Mouse (Mus musculus): ENCODE measurements around the gene Nfia. TPM values are rescaled to one million over a fixed set of nuclear protein-coding genes. Genes with fewer than 3 reads are reported as not detected.

Gene Nfia
- total RNA-seq, 2 experiments from 2014 or later = 134 to 149 TPM

DNA sequence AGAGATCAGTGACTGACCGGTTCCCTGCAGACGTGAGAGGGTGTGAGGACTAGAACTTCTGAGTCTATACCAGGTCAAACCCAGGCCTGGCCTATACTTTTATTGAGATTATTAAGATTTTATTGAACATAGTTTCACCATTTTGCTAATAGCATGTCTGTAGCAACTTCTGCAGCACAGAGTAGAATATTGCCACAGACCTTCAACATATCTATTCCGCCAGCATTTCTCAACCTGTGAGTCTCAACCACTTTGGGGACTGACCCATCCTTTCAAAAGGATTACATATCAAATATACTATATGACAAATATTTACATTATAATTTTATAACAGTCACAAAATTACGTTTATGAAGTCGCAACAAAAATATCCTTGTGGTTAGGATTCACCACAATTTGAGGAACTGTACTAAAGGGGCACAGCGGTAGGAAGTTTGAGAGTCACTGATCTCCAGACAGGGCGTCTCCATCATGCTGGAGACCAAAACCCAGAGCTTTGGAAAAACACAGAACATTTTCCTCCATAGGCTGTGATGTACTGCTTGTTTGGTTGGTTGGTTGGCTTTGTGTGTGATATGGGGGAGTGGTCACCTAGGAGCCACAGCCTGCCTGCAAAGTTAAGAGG lies 284.0 kb downstream of the Nfia start:
- no peak for DNase-seq (ENCODE audit: low spot score)
- intact Hi-C loops (cut with DNase I) = no loop called here

GRCm38 (mm10) chr4:98057246-98057645 lies 284.7 kb downstream of the Nfia start:
- no peak for DNase-seq (ENCODE audit: low spot score)
- intact Hi-C loops (cut with DNase I) = no loop called here

GRCm38 (mm10) chr4:98057721-98058120 lies 285.2 kb downstream of the Nfia start:
- DNase-seq (ENCODE audit: low spot score) = no peak
- intact Hi-C loops (cut with DNase I) = no loop called here

- DNase-seq (ENCODE audit: low spot score) = no peak
- intact Hi-C loops (cut with DNase I) = no loop called here
Observed at GRCm38 (mm10) chr4:98058182-98058581, 285.6 kb downstream of the Nfia start.

DNA sequence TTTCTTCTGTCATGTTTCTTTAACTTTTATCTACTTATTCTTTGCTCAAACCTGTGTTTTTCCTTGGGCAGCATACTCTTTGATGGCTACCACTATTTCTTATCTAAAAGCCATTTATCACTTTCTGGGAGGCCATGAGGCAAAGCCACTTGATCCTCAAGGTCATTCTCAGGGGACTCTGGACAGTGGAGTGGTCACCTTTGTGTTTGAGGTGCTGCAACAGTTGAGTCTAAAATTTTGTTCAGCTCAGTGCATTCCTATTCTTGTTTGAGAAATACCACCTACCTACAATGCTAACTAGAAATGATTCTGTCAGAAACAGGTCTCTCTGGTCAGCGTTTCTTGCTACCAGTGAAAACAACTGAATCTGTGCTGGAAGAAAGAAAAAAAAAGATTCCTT lies 288.1 kb downstream of the Nfia start:
- no peak for DNase-seq (ENCODE audit: low spot score)
- intact Hi-C loops (cut with DNase I) = no loop called here

- intact Hi-C loops (cut with DNase I) = no loop called here
Observed at GRCm38 (mm10) chr4:98061086-98061485, 288.6 kb downstream of the Nfia start.

DNA sequence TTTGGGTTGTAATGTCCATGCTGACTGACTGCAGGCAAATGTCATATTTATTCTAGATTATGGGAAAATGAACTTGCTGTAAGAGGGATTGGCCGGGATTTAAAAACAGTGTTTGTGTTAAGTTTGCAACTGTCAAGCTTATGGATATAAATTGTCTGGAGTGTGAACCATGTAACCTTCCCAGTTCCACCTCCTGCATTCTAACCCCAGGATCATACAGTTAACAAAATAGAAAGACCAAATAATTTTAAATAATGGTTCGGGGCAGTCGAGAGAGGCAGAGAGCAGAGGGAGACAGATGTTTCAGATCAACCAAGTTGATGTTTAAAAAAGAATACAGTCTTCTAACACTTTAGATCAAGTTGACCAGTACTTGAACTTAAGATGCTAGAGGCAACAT lies 290.7 kb downstream of the Nfia start:
- intact Hi-C loops (cut with DNase I) = no loop called here
- DNase-seq (ENCODE audit: low spot score) = no peak

More at GRCm38 (mm10) chr4:98061086-98061485, 288.6 kb downstream of the Nfia start:
- DNase-seq (ENCODE audit: low spot score) = no peak

GRCm38 (mm10) chr4:98076106-98076505 lies 303.6 kb downstream of the Nfia start:
- intact Hi-C loops (cut with DNase I) = no loop called here
- DNase-seq (ENCODE audit: low spot score) = no peak

DNA sequence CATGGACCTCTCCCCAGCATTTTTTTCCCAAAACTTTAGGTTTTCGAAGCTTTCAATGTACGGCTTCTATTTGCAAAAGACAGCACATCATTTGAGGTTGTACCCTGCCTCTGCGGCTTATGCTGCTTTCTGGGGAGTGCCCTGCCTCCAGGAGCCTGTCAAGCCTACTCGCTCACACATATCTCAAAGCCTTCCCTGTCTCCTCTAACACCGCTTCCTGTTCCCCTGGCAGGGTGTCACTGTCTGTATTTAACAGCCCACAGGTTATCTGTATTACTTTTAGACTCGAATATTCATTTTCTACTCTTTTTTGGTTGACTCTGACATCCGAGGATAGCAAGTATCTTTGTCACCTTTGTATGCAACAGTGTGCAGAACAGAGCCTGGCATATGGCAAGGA lies 304.1 kb downstream of the Nfia start:
- intact Hi-C loops (cut with DNase I) = no loop called here
- DNase-seq (ENCODE audit: low spot score) = no peak

DNA sequence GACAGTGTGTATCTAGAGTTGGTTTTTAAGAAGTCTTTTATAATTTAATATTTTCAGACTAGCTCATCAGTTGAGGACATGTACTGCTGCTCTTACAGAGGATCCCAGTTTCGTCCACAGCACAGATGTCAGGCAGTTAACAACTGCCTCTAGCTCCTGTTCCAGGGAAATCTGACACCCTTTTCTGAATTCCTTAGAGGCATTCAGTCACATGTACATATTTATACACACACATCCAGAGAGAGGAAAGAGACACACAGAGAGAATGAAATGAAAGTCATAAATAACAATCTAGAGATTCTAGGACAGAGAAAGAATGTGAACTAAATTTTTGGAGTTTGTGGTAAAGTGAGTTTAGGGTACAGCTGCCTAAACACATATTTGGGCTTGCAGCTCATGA lies 308.1 kb downstream of the Nfia start:
- intact Hi-C loops (cut with DNase I) = no loop called here
- DNase-seq (ENCODE audit: low spot score) = no peak

GRCm38 (mm10) chr4:98081962-98082361 lies 309.4 kb downstream of the Nfia start:
- intact Hi-C loops (cut with DNase I) = no loop called here
- no peak for DNase-seq (ENCODE audit: low spot score)

DNA sequence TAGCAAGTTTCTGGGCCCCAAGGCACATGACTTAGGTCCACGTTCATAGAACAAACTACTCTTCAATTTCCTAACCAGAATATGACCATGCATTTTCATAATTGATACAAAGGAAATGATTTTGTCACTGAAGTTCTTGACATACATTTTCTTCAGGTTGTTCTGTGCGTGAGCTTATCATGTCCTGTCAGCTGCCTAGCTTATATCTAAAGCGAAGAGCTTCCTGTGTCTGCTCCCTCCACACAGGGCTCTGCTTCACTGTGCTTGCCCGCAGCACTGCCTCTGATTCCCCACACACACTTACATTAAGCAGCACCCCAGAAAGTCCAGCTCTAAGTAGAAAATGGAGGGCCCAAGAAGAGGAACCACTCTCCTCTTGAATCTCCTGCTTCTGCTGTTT lies 310.0 kb downstream of the Nfia start:
- DNase-seq (ENCODE audit: low spot score) = no peak
- intact Hi-C loops (cut with DNase I) = no loop called here

GRCm38 (mm10) chr4:98085060-98085459 lies 312.5 kb downstream of the Nfia start:
- intact Hi-C loops (cut with DNase I) = no loop called here
- no peak for DNase-seq (ENCODE audit: low spot score)

- intact Hi-C loops (cut with DNase I) = no loop called here
- no peak for DNase-seq (ENCODE audit: low spot score)
Observed at GRCm38 (mm10) chr4:98086976-98087375, 314.4 kb downstream of the Nfia start.

DNA sequence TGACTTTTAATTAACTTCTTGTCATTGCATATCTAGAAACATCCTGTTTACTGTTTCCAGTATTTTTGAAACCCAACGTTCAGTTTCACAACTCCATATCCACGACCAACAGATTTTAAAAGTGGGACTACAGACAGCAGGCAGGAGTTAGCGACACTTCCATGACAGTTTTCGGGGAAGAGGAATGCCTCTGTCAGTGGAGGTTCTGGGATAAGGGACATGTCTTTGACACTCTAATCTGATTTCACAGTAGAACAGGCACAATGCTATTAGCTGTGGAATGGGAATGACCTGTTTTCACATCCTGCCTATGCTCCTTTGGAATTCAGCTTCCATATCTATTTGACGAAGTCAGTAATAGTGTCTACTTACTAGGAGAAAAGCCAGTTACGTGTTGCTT lies 317.5 kb downstream of the Nfia start:
- no peak for DNase-seq (ENCODE audit: low spot score)
- intact Hi-C loops (cut with DNase I) = loop anchor here (2.0 to 5.0 kb wide), 3 partner anchors 17 to 168 kb away; no protein-coding TSS in a partner anchor

DNA sequence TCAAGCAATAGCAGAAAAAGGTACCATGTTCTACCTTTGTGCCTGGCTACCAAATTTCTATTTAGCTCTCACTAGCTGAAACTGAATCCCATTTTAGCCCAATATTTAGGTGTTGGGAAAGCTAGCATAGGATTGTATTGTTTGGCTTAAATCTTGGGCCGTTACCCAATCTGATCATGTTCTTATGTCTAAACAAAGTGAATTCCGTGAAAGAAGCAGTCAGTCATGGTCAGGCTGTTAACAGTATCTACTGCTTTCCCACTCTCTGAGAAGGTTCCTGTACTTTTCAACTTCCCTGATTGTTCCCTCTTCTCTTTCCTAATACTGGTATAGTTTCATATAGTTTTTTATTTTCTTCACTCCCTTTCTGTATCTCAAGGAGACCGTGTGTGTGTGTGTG lies 318.1 kb downstream of the Nfia start:
- intact Hi-C loops (cut with DNase I) = loop anchor here (2.0 to 5.0 kb wide), 3 partner anchors 16 to 168 kb away; no protein-coding TSS in a partner anchor
- DNase-seq (ENCODE audit: low spot score) = no peak

GRCm38 (mm10) chr4:98091368-98091827 lies 318.9 kb downstream of the Nfia start:
- DNase-seq (ENCODE audit: low spot score) = peak; percentile 81
- intact Hi-C loops (cut with DNase I) = loop anchor here (2.0 to 5.0 kb wide), 3 partner anchors 15 to 169 kb away; no protein-coding TSS in a partner anchor

GRCm38 (mm10) chr4:98091901-98092472 lies 319.5 kb downstream of the Nfia start:
- no peak for DNase-seq (ENCODE audit: low spot score)
- intact Hi-C loops (cut with DNase I) = loop anchor here (2.0 to 5.0 kb wide), 3 partner anchors 15 to 170 kb away; no protein-coding TSS in a partner anchor

DNA sequence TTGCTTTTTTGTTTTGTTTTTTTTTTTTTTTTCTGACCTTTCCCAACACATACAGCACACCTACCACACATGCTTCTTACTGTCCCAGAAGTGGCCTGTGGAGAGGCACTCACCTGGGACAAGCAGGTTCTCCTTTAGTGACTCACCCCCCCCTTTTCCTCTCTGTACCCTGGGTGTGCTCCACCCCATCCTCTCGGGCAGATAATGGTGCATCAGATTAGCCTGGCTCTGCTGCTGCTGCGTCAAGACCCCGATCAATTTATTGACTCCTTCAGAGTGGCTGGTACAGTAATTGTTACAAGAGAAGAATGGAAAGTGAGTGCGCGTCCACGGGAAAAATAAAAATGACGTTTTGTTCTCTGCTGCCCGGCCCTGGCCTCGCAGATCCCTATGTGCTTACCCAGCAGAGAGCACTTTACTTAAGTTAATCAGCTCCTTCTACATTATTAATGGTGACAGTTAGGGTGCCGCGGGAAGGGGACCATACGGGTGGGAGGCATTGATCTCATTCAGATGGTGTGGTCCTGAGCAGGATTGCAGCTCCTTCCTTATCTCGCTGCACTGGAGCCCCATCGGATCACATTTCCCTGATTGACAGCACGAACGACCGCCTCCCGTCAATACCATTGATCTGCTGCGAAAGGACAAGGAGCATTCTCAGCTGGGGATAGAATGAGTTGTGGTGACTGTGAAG lies 321.7 kb downstream of the Nfia start:
- no peak for DNase-seq (ENCODE audit: low spot score)
- intact Hi-C loops (cut with DNase I) = loop anchor here (5.0 kb wide), 2 partner anchors 87 to 172 kb away; no protein-coding TSS in a partner anchor

GRCm38 (mm10) chr4:98095060-98095459 lies 322.5 kb downstream of the Nfia start:
- intact Hi-C loops (cut with DNase I) = no loop called here

GRCm38 (mm10) chr4:98097013-98097566 lies 324.6 kb downstream of the Nfia start:
- intact Hi-C loops (cut with DNase I) = no loop called here
- DNase-seq (ENCODE audit: low spot score) = no peak

More at GRCm38 (mm10) chr4:98095060-98095459, 322.5 kb downstream of the Nfia start:
- no peak for DNase-seq (ENCODE audit: low spot score)

Data from heart, postnatal 25 days (tissue).